Mouse (Mus musculus) gastrocnemius, postnatal 25 days (tissue): ENCODE measurements around the gene Plk3. TPM values are rescaled to one million over a fixed set of nuclear protein-coding genes. Genes with fewer than 3 reads are reported as not detected.

ENCODE experiments used
- microRNA-seq, 2 experiments: library from miRNA; unstranded; fragments of <30 nt; microRNA quantifications; one replicate each; pipeline ENCODE4 v1.2.0; 2021; ENCODE audit warnings: borderline replicate concordance in 2 of 2
- total RNA-seq, 2 experiments: library from RNA; stranded (reverse); gene quantifications; 1 replicate in 1 of 2; 2 replicates in 1 of 2; pipeline ENCODE4 v1.2.3; 2021

Plk3 gene
- total RNA-seq, 2 experiments from 2014 or later: 0.51 to 0.62 TPM

Small RNA genes lying within 50 kb of the gene (microRNA-seq; reads per million reads assigned to microRNA genes)
- gene Gm22398: 0 reads per million in 2 experiments

Other genes with a start within 250 kb of the Plk3 start
- 10 to 100 TPM; 59.0 to 59.9 TPM for gene Urod, start 139.6 kb downstream of the Plk3 start, total RNA-seq
- 10 to 100 TPM; 13.1 to 14.7 TPM for gene Hectd3, start 138.6 kb downstream of the Plk3 start, total RNA-seq
- gene Eif2b3, start 114.6 kb downstream of the Plk3 start, total RNA-seq: 10 to 100 TPM; 17.6 to 18.4 TPM
- 1 to 10 TPM; 1.5 to 1.8 TPM for gene Ptch2, start 37.9 kb downstream of the Plk3 start, total RNA-seq
- gene Btbd19, start 8.2 kb downstream of the Plk3 start, total RNA-seq: 1 to 10 TPM; 2.0 to 3.0 TPM
- not detected for gene Tctex1d4, start 7.2 kb downstream of the Plk3 start, total RNA-seq
- 100 to 1,000 TPM; 527 to 576 TPM for gene Rps8, start 22.3 kb upstream of the Plk3 start, total RNA-seq
- gene Kif2c, start 48.7 kb upstream of the Plk3 start, total RNA-seq: under 1 TPM; 0.36 to 0.40 TPM
- gene Tmem53, start 118.0 kb upstream of the Plk3 start, total RNA-seq: 1 to 10 TPM; 3.4 to 6.6 TPM
- not detected for gene Armh1, start 118.2 kb upstream of the Plk3 start, total RNA-seq